Mouse (Mus musculus) mouse trophoblast stem cell (cell line): ENCODE results near the gene Mpv17.

Experiments used
- in situ Hi-C, 2 experiments: fragments of 300-500 bp; cut with MseI, MboI; formaldehyde crosslinking; loops; 2 replicates in 1 of 2; 3 replicates in 1 of 2; pipeline ENCODE4 v1.15.1; 2025

Gene Mpv17

DNA sequence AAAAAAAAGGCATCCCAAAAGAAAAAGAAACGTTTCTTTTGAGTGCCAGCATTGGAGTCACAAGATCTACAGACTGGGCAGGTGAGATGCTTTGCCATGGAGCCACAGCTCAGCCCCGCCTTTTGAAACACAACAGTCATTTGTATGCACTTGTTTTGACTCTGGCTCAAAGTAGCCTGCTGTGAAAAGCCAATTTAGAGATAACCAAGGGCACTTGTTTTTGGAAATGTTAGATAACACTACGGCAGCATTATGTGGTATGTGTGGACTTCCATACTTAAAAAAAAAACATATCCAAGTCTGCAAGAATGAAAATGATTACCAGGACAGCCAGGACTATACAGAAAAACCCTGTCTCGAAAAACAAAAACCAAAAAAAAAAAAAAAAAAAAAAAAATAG lies 29.6 kb upstream of the Mpv17 start:
- in situ Hi-C loops: no loop called here

GRCm38 (mm10) chr5:31181183-31181770 lies 27.2 kb upstream of the Mpv17 start:
- in situ Hi-C loops: no loop called here

- in situ Hi-C loops: no loop called here
Measured at GRCm38 (mm10) chr5:31179766-31180630, 25.9 kb upstream of the Mpv17 start, which contains the start of the genes Gm29609 and Gtf3c2. Gene Gm29609, minus strand, starts transcription at chr5:31179911. Gene Gtf3c2, minus strand, starts transcription at chr5:31180144.

- in situ Hi-C loops: no loop called here
Measured at GRCm38 (mm10) chr5:31179301-31179765, 25.3 kb upstream of the Mpv17 start.

DNA sequence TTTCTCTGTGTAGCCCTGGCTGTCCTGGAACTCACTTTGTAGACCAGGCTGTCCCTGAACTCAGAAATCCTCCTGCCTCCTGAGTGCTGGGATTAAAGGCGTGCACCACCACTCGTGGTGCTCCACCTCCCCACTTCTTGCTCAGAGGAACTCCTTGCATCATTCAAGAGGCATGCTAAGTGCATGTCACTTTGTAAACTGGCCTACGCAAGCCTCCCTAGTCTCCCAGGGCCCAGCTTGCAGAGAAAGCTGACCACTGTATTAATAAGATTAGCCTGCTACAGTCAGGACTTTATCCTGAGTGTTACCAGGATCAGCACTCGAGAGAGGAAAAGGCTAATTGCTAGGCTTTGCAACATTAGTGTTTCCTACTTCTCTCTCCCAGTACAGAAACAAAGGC lies 14.6 kb upstream of the Mpv17 start:
- in situ Hi-C loops: no loop called here

DNA sequence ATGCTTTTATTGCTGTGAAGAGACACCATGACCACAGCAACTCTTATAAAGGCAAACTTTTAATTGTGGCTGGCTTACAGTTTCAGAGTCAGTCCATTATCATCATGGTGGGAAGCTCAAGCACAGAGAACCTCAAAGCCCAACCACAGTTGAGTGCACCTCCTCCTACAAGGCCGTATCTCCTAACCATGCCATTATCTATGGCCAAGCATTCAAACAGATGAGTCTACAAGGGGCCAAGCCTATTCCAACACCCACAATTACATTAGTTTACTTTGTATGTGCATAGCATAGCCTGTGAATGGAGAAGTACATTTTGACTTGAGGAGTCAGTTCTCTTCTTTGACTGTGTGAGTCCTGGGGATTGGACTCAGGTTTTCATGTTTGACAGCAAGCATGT lies 10.8 kb upstream of the Mpv17 start:
- in situ Hi-C loops: no loop called here

DNA sequence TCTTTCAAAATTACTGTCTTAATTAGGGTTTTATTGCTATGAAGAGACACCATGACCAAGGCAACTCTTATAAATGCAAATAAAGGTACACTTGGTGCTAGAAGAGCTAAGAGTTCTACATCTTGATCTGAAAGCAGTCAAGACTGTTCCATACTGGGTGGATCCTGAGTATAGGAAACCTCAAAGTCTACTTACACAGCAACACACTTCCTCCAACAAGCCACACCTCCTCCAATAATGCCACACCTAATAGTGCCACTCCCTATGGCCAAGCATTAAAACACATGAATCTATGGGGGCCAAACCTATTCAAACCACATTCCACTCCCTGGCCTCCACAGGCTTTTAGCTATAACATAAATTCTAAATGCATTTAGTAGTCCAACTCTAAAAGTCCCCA lies 8.4 kb upstream of the Mpv17 start:
- in situ Hi-C loops: no loop called here

DNA sequence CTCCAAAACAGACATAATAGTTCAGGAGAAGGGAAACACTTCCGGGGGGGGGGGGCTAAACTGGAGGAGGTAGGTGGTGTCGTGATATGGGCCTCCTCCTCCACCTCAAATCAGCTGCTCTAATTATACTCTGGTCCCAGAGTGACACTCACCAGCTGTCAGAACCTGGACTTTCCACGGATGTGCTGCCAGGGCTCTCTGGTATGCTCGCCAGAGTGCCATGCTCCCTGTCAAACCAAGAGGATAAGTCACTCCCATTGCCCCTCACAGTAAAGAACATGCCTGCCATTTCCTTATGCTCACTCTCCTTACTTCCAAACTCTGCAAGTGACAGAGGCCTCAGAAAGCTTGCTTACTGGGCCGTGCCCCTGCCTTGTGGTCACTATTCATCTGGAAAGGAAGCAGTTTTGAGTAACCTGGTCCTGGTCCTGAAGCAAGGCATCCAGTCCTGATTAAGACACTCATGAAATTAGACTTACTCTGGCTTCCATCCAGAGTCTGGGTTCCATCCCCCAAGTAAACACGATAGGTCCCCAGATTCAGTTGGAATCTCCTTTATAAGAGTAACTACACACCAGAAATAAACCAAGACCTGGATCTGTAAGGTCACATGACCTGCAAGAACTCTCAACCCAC lies 417 bp downstream of the Mpv17 start:
- in situ Hi-C loops: no loop called here

DNA sequence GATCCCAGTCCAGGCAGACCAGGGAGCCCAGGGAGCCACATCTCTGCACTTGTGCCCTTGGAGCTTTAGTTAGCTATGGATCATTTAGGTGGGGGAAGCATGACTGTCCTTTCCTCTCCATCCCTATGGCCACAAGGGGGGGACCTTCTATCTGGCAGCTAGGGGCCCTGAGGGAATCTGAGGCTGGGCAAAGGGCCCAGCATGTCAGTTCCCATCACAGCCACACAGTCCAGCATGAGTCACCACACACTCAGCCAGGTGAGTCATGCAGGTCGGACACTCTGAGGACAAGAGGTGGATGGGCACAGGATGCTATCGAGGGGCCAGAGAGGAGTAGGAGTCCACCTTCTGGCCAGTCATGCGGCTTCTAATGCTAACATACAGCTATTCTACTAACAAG lies 2.3 kb downstream of the Mpv17 start:
- in situ Hi-C loops: no loop called here

DNA sequence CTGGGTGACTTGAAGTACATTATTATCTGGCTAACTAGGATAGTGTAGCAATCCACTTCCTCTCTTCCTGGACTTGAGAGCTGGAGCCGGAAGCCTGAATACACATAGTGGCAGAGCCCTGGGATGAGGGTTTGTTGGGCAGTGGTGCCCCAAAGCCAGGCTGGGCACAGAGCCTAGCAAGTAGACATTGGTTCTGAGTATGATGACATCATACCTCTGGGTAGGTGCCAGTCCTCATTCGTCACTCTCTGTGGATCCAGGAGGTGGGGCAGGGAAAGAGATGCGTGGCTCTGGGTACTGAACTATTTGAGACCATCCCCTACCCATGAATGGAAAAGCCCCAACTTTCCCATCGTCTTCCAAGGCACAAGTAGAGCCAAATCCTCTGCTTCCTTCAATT lies 4.3 kb downstream of the Mpv17 start:
- in situ Hi-C loops: no loop called here

DNA sequence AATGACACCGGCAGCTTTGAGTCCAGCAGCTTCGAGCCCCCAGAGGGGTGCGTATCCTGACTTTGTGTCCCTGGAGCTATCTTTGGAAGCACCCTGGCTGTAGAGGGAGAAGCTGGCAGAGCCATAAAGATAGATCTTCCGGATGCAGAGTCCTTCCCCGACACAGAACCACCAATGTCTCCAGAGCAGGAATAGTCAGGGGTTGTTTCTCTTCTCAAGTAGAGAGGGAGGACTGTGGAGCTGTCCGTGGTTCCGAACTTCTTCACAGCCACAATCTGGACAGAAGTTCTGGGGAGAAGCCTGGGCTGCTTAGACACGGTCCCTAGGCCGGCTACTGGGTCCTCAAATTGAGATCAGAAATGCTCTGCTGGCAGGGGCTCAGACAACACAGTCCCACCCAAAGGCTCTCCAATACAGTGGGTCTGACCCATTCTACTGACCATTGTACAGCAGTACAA lies 15.1 kb downstream of the Mpv17 start:
- in situ Hi-C loops: no loop called here

- in situ Hi-C loops: no loop called here
Measured at GRCm38 (mm10) chr5:31138241-31138967, 15.6 kb downstream of the Mpv17 start, which contains the start of gene Ucn. Gene Ucn, minus strand, starts transcription at chr5:31138829.

GRCm38 (mm10) chr5:31137658-31138057 lies 16.4 kb downstream of the Mpv17 start:
- in situ Hi-C loops: no loop called here

DNA sequence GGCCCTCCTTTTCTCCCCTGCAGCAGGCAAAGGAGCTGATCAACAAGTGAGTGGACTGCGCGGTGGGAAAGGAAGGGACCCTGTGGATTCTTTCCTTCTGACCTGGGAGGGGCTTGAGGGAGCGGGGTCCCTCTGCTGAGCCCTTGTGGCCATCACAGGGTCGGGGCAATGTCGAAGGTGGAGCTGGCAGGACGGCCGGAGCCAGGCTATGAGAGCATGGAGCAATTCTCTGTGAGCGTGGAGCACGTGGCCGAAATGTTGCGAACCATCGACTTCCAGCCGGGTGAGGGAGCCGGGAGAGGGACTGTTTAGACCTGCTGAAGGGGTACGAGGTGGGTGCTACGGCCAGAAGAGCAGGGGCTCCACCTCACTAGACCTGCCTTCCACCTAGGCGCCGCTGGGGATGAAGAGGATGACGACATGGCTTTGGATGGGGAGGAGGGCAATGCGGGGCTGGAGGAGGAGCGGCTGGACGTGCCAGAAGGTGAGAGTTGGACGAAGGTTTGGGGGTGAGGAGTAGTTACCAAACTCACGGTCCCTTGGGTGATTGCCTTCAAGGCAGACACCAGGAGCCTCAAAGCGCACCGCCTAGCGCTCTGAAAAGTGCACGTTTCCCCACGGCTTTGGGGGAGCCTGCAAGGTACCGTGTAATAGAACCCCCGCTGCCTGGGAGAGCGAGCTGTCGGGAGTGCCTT lies 17.2 kb downstream of the Mpv17 start:
- in situ Hi-C loops: no loop called here

GRCm38 (mm10) chr5:31126050-31126449 lies 28.0 kb downstream of the Mpv17 start:
- in situ Hi-C loops: no loop called here

- in situ Hi-C loops: no loop called here
Measured at GRCm38 (mm10) chr5:31123481-31123880, 30.6 kb downstream of the Mpv17 start.

GRCm38 (mm10) chr5:31121111-31121510 lies 32.9 kb downstream of the Mpv17 start:
- in situ Hi-C loops: no loop called here

- in situ Hi-C loops: no loop called here
Measured at GRCm38 (mm10) chr5:31116912-31117311, 37.1 kb downstream of the Mpv17 start.

DNA sequence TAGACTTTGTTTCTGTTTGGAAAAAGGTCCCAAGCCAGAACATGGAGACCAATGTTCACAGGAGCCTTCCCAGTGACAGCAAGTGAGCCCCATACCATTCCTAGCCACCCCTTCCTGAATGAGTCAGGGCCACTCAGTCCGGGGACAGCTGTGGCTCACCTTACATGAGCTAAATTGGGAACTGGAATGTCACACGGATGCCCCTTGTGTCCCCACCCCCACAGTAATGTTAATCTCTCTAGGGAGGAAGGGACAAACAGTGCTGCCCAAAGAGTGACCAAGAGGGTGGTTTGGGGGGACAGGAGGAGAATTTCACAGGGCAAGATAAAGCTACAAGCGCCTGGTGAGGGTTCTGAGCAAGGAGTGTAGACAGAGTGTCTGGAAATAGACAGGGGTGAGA lies 37.7 kb downstream of the Mpv17 start, which contains the start of gene Trim54:
TSS of gene Trim54 (plus strand) at position 359 of the 400 bp plus-strand sequence.
- in situ Hi-C loops: no loop called here

DNA sequence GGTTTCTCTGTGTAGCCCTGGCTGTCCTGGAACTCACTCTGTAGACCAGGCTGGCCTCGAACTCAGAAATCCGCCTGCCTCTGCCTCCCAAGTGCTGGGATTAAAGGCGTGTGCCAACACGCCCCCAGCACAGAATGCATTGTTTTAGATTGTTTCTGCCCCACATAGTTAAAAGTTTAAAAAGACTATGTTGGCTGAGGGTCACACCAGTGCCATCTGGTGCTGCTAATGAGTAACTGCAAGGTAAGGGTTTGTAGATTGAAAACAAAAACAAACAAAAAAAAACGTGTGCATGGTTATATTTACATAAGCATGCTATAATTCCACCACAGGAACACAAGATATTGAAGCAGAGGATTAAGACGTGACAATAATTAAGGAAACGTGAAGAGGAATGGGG lies 43.3 kb downstream of the Mpv17 start:
- in situ Hi-C loops: no loop called here

- in situ Hi-C loops: no loop called here
Measured at GRCm38 (mm10) chr5:31108000-31108490, 46.0 kb downstream of the Mpv17 start, which contains the start of gene Slc30a3. Gene Slc30a3, minus strand, starts transcription at chr5:31108237.
